Mouse (Mus musculus) megakaryocyte, embryonic 14.5 days (primary cell): ENCODE measurements at regions not wholly inside any gene's neighbourhood (a gene's known extent, or its start where the extent isn't known, plus 50 kb on each side); places are given as distances from the start of the nearest gene placed in this dataset.

Experiments
- FLI1 ChIP-seq: IDR thresholded peaks from 2 replicates; pipeline ENCODE4 v1.6.1; 2012; ENCODE audit warnings: low read length, inconsistent platforms, mixed read lengths
- GATA1 ChIP-seq: IDR thresholded peaks from 3 replicates; pipeline ENCODE4 v1.6.1; 2012; ENCODE audit warnings: mixed read lengths, low read length, inconsistent platforms, borderline replicate concordance

DNA sequence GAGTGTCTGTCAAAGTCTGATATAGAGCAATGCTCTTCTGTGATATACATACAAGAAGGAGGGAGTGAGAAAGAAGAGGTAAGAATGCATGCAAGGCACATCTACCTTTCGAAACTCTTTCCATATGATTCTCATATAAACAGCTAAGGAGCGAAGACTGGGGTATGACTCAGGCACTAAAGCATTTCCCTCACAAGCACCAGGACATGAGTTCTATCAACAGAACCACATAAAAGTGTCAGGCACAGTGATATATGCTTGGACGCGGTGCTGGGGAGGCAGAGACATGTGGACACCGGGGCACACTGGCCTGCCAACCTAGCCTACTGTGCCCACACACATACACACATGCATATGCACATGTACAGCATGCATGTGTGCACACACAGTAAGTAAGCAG is 391.3 kb downstream of the Mtx2 start:
- TF ChIP-seq FLI1 (no peak), GATA1 (no peak)
